Mouse (Mus musculus) hindbrain, embryonic 15.5 days (tissue): Measurements from ENCODE around the gene Ccnb3. TPM values are rescaled to one million over a fixed set of nuclear protein-coding genes. Genes with fewer than 3 reads are reported as not detected.

Experiments
- polyA plus RNA-seq: library from polyadenylated mRNA; unstranded; fragments of >200 nt; fragmentation: Nextera tagmentation; extraction: Ambion mirVana; gene quantifications from 2 replicates; pipeline ENCODE4 v1.2.1, GENCODE M21; 2015

The Ccnb3 gene
- polyA plus RNA-seq, 1 experiment from 2014 or later = not detected

Other genes starting within 250 kb of the Ccnb3 start
- not detected in 2 replicates for gene Akap4, start 25.9 kb upstream of the Ccnb3 start, polyA plus RNA-seq